Mouse (Mus musculus): Measurements from ENCODE around the gene Gm8922. TPM values are rescaled to one million over a fixed set of nuclear protein-coding genes. Genes with fewer than 3 reads are reported as not detected.

Gm8922 gene
- polyA plus RNA-seq (2015; fragmentation: Nextera tagmentation; extraction: Ambion mirVana): not detected in 2 replicates

GRCm38 (mm10) chr5:11681659-11682058, at the start of gene Gm8922:
Gm8922 (plus strand) TSS chr5:11681959.

Other genes with a start within 250 kb of the Gm8922 start
- not detected in 2 replicates for gene Gm8906, start 179.3 kb upstream of the Gm8922 start, polyA plus RNA-seq (2015; fragmentation: Nextera tagmentation; extraction: Ambion mirVana)
- not detected in 2 replicates for gene Gm6460, start 87.0 kb upstream of the Gm8922 start, polyA plus RNA-seq (2015; fragmentation: Nextera tagmentation; extraction: Ambion mirVana)
- not detected in 2 replicates for gene Gm8926, start 88.6 kb downstream of the Gm8922 start, polyA plus RNA-seq (2015; fragmentation: Nextera tagmentation; extraction: Ambion mirVana)
- gene Gm6465, start 163.6 kb downstream of the Gm8922 start, polyA plus RNA-seq (2015; fragmentation: Nextera tagmentation; extraction: Ambion mirVana): not detected in 2 replicates
- gene 4933402N22Rik, start 236.1 kb downstream of the Gm8922 start, polyA plus RNA-seq (2015; fragmentation: Nextera tagmentation; extraction: Ambion mirVana): not detected in 2 replicates

Measured in adrenal gland, postnatal 0 days (tissue).